Comparison of ENCODE assay signal across 9 mouse cellular contexts in the genomic region with DNA sequence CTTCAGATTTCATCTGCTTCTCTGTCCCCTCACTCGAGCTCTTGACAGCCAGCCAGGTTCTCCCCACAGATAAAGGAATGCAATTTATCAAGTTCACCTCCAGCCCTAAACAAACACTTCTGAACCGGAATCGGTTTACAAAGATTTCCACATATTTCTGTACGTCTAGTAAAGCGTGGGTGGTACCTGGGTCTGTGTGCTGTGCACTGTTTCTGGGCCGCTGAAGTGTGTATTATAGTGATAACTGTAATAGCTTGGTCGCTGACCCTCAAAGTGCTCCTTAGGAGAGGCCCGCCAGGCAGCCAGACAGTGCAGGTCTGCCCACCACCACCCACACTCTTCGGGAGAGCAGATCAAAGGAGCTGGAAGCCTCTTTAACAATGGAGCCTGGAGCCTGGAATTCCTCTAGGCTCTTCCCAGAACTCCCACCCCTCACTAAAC. TPM values are rescaled to one million over a fixed set of nuclear protein-coding genes. Genes with fewer than 3 reads are reported as not detected.
DNase-seq lines count a peak whose midpoint lies in the region; ATAC-seq lines count a peak whose summit lies in the region.
"Had no signal": no experiment of that assay in that cellular context is flagged by ENCODE, and none has a peak within 500 bp of the region (broad histone marks: within the 10 kb centered on the region; RNA-seq: fewer than 3 reads in every experiment).

No protein-coding gene starts in this region.

- H3K27ac ChIP-seq in forebrain, embryonic 10.5 days, result peak overlapping the region; percentile 56
- no peak overlapping the region for H3K27ac ChIP-seq in forebrain, embryonic 16.5 days (ENCODE audit: low read length)
- no peak overlapping the region for H3K27ac ChIP-seq in liver, embryonic 16.5 days (ENCODE audit: low read length)
- H3K27ac ChIP-seq in embryonic facial prominence, embryonic 15.5 days (replicated peaks), result peak overlapping the region; percentile 40

- no peaks in the 10 kb centered on the region for H3K36me3 ChIP-seq in forebrain, embryonic 10.5 days (replicated peaks)
- H3K36me3 ChIP-seq in forebrain, embryonic 16.5 days (ENCODE audit: control insufficient read depth, insufficient read depth), result no peaks in the 10 kb centered on the region
- no peaks in the 10 kb centered on the region for H3K36me3 ChIP-seq in liver, embryonic 16.5 days (ENCODE audit: control insufficient read depth, insufficient read depth)
- H3K36me3 ChIP-seq in embryonic facial prominence, embryonic 15.5 days, result no peaks in the 10 kb centered on the region

- DNase-seq in forebrain, embryonic 10.5 days (ENCODE audit: extremely low spot score, low spot score), result no peak
- no peak for DNase-seq in liver
- peak; percentile 49 to 56 for DNase-seq in lung, postnatal 4 days
- no peak for DNase-seq in retina, embryonic 14.5 days (ENCODE audit: low spot score)
- no peak for DNase-seq in spleen, adult 18-20 months
- DNase-seq: cerebellum, adult 8-10 months had no signal

- no peak for ATAC-seq in forebrain, embryonic 16.5 days
- 0 out of 2 replicates have a peak, but pooled peaks have one; percentile 41 for ATAC-seq in liver, embryonic 16.5 days (ENCODE audit: low read depth)
- ATAC-seq in embryonic facial prominence, embryonic 15.5 days (ENCODE audit: insufficient number of reproducible peaks, low FRiP score, low TSS enrichment, low read depth), result peak; percentile 27; the same call in 1 of the 2 replicates

- H3K4me2 ChIP-seq in forebrain, embryonic 16.5 days (ENCODE audit: low read length), result no peak overlapping the region
- no peak overlapping the region for H3K4me2 ChIP-seq in liver, embryonic 16.5 days (ENCODE audit: low read depth, low read length)
- no peak overlapping the region for H3K4me2 ChIP-seq in embryonic facial prominence, embryonic 15.5 days (replicated peaks)

- H3K4me1 ChIP-seq in forebrain, embryonic 10.5 days, result peaks cover 14% of the 10 kb centered on the region
- H3K4me1 ChIP-seq in forebrain, embryonic 16.5 days (replicated peaks; ENCODE audit: control insufficient read depth, insufficient read depth, low read length), result no peaks in the 10 kb centered on the region
- no peaks in the 10 kb centered on the region for H3K4me1 ChIP-seq in liver, embryonic 16.5 days (ENCODE audit: control insufficient read depth, low read depth, low read length)
- H3K4me1 ChIP-seq in embryonic facial prominence, embryonic 15.5 days, result peaks cover 21% of the 10 kb centered on the region

- H3K9ac ChIP-seq in forebrain, embryonic 16.5 days (replicated peaks; ENCODE audit: low read depth, low read length), result no peak overlapping the region
- H3K9ac ChIP-seq in liver, embryonic 16.5 days (ENCODE audit: low read depth, low read length), result no peak overlapping the region
- no peak overlapping the region for H3K9ac ChIP-seq in embryonic facial prominence, embryonic 15.5 days

- 39% methylated on average over 9 of the region's 9 CpGs for WGBS in forebrain, embryonic 10.5 days
- 36% methylated on average over 9 of the region's 9 CpGs for WGBS in forebrain, embryonic 16.5 days
- WGBS in liver, embryonic 16.5 days (ENCODE audit: insufficient replicate concordance), result 15% methylated on average over 9 of the region's 9 CpGs
- 22% methylated on average over 9 of the region's 9 CpGs for WGBS in embryonic facial prominence, embryonic 15.5 days

- no peaks in the 10 kb centered on the region for H3K9me3 ChIP-seq in forebrain, embryonic 10.5 days
- H3K9me3 ChIP-seq in forebrain, embryonic 16.5 days (ENCODE audit: control insufficient read depth, low read length), result no peaks in the 10 kb centered on the region
- no peaks in the 10 kb centered on the region for H3K9me3 ChIP-seq in liver, embryonic 16.5 days (replicated peaks; ENCODE audit: control insufficient read depth, low read length)
- no peaks in the 10 kb centered on the region for H3K9me3 ChIP-seq in embryonic facial prominence, embryonic 15.5 days (replicated peaks)

- no peak overlapping the region for H3K4me3 ChIP-seq in forebrain, embryonic 10.5 days
- H3K4me3 ChIP-seq in forebrain, embryonic 16.5 days (replicated peaks; ENCODE audit: low read length), result no peak overlapping the region
- H3K4me3 ChIP-seq in liver, embryonic 16.5 days (ENCODE audit: low read depth, low read length), result no peak overlapping the region
- no peak overlapping the region for H3K4me3 ChIP-seq in embryonic facial prominence, embryonic 15.5 days (replicated peaks)

- H3K27me3 ChIP-seq in forebrain, embryonic 10.5 days (ENCODE audit: poor library complexity, severe bottlenecking), result no peaks in the 10 kb centered on the region
- no peaks in the 10 kb centered on the region for H3K27me3 ChIP-seq in forebrain, embryonic 16.5 days (replicated peaks; ENCODE audit: control insufficient read depth, insufficient read depth, low read length)
- H3K27me3 ChIP-seq in liver, embryonic 16.5 days (ENCODE audit: control insufficient read depth, insufficient read depth, low read depth, low read length), result no peaks in the 10 kb centered on the region
- H3K27me3 ChIP-seq in embryonic facial prominence, embryonic 15.5 days, result no peaks in the 10 kb centered on the region

RNA-seq across cellular contexts. Expression of a gene that starts 13.9 kb away (rescaled TPM):
- 1.4 and 1.8 TPM in 2 replicates for polyA plus RNA-seq in forebrain, embryonic 10.5 days (2016; fragmentation: Nextera tagmentation; extraction: Ambion mirVana)
- 1.6 and 2.0 TPM in 2 replicates for polyA plus RNA-seq in forebrain, embryonic 16.5 days (2015; fragmentation: Nextera tagmentation; extraction: Ambion mirVana)
- polyA plus RNA-seq in liver, embryonic 16.5 days (2015; fragmentation: Nextera tagmentation; extraction: Ambion mirVana), result 0.39 and 0.42 TPM in 2 replicates
- polyA plus RNA-seq in embryonic facial prominence, embryonic 15.5 days (2015; fragmentation: Nextera tagmentation; extraction: Ambion mirVana), result 14.5 and 15.3 TPM in 2 replicates

Comparison
In these comparisons a context has a peak if more than half of its experiments do, and no peak if none do; other contexts are left out.
1. H3K27ac ChIP-seq: peak in forebrain, embryonic 10.5 days (single experiment) and embryonic facial prominence, embryonic 15.5 days (single experiment); none in forebrain, embryonic 16.5 days (single experiment) and liver, embryonic 16.5 days (single experiment).
2. DNase-seq: peak in lung, postnatal 4 days (2 of 2); none in forebrain, embryonic 10.5 days (single experiment), liver (single experiment), retina, embryonic 14.5 days (single experiment) and spleen, adult 18-20 months (0 of 2).